Mouse (Mus musculus): ENCODE results near the gene Xrcc3. TPM values are rescaled to one million over a fixed set of nuclear protein-coding genes. Genes with fewer than 3 reads are reported as not detected.

Gene Xrcc3
- polyA plus RNA-seq, 2 experiments from 2014 or later = 3.8 to 4.7 TPM

DNA sequence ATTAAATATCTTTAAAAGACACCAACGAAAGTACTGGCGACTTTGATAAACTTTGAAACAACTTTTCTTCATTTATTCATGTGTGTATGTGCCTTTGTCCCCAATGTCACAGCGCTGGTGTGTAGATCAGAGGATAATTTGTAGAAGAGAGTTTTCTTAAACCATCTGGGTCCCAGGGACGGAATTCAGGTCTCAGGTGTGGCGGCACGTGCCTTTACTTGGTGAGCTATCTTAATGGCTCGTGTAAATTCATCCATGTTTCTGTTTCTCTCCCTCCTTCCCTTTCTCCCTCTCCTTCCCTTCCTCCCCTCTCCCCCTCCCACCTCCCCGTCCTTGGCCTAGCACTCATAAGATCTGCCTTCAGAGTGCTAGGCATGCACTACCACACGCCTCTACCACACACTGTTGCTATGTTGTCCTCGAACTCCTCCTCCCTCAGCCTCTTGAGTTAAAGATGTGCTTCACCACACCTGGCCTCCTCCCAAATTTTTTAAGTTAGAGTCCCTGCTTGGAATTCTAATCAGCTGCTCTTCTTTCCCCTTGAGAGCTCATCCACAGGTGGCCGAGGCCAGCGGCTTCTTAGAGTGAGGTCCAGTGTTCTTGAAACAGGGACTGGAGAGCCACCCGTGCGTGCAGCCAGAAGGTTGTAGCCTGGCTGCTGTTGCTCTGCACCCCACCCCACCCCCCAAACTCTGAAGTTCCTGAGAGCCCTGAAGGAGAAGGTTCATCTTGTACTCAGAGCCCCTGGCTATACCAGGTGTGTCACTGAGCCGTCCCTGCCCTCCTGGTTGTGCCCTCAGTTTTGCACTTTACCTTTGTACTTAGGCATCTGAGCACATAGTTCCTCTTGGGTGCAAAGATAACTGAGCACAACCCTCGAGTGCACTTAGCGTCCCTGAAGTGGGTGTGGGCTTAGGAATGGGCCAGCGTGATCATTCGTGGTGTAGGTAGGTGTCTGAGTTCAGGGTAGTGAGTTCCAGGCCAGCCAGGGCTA lies 1.4 kb upstream of the Xrcc3 start:
- ATAC-seq = no peak

DNA sequence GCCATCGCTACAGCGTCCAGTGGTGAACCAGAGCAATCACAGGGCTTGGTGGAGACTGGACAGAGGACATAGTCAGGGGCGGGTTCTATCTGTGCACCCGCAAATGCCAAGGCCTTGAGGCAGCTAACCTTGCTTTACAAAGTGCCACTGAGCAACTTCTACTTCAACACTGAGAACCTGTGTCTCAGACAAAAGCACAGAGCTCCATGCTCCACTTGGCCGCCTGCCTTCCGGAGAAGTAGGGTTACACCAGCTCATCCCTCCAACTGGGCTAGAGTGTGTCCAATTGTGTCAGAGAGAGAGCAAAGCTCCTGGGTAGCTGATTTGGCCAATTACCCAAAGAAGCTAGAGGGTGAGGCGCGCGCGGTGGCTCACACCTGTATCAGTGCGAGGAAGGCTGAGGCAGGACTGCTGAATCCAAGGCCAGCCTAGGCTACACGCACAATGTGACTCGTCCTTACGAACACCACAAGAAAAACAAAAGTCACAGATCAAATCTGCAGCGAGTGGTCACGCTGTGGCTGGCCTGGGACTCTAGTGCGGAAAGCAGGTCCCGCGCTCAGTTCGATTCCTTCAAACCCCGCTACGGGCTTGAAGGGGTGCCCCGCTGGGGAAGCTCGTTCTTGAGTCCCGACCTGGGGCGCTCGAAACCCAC lies 435 bp downstream of the Xrcc3 start:
- peak; percentile 11 for ATAC-seq

DNA sequence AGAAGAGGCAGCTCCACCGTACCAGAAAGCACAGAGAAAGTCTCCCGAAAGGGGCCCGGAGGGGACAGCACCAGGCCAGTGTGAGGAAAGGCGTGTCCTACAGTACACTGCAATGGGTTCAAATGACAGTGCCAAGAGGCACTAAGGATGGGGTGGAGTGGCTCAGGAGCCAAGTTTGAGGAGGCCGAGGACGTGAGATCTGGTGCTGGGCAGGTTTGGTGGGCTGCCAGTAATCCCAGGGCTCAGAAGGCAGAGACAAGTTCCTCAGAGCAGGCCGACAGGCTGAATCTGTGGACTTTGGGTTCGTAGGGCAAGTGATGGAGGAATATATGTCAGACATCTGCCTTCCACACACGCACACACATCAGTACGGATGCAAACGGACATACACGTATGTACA lies 1.1 kb downstream of the Xrcc3 start:
- ATAC-seq = no peak

DNA sequence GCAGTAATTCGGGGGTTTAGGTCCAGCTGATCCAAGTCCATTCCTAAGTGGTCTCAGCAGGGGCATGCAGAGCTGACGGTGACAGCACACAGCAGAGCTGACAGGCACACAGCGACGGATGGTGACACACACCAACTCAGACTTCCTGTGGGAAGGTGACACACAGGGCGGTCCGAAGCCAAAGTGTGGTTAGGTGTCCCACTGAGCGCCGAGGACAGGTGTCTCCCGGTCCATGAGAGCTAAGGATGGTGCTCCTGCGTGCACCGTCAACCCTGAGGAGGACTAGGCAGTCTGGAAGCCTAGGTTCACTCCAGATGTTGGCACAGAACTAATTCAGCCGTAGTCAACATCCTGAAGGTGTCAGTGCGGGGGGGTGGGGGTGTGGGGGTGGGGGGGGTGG lies 1.6 kb downstream of the Xrcc3 start:
- ATAC-seq = no peak

DNA sequence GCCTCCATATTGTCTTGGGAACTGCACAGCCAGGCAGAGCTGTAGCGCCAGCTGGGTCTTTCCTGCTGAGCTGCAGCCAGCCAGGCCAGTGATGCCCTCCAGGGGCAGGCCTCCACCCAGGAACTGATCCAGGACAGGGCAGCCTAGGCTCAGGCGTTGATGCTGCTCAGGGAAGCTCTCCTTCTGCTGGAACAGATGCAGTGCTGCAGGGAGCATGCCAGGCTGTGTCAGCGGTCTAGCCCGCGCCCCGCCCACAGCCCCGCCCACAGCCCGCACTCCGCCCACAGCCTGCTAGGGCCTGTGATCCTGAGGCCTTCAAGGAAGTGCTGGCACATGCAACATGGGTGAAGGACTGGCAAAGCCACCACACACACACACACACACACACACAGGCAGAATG lies 3.9 kb downstream of the Xrcc3 start:
- ATAC-seq = no peak

DNA sequence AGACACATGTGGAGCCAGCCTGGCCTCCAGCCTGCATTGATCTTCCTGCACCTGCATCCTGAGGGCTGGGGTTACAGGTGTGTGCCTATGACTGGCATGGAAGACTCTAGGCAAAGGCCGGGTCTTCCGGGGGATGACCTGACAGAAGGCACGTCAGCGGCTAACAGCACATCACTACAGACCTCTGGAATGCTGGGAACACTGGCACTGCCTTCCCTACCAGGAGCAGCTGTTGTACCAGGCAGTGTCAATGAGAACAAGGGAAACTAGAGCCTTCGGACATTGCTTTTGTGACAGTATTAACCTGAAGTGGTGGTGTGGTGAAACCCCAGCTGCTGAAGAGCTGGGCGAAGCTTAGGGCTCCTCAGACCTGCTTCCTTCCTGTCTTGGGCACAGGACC lies 4.9 kb downstream of the Xrcc3 start:
- ATAC-seq = no peak

DNA sequence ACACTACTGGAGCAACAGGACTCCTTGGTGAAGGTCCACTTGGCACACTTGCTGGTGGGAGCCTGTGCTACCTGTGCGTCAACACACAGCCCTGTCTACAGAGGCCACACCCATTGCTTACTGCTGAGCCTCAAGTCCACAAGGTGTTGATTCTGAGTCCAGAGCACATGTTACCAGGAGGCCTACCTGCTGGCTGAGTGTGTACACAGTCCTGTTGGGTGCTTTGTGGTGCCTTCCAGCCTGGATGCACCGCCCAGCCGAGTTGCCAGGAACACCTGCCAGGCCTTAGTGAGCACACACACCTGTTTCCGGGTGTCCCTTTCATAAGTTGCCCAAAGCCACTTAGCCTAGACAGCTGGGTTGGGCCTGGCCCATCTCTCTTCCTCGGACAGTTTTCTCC lies 10.1 kb downstream of the Xrcc3 start:
- no peak for ATAC-seq

DNA sequence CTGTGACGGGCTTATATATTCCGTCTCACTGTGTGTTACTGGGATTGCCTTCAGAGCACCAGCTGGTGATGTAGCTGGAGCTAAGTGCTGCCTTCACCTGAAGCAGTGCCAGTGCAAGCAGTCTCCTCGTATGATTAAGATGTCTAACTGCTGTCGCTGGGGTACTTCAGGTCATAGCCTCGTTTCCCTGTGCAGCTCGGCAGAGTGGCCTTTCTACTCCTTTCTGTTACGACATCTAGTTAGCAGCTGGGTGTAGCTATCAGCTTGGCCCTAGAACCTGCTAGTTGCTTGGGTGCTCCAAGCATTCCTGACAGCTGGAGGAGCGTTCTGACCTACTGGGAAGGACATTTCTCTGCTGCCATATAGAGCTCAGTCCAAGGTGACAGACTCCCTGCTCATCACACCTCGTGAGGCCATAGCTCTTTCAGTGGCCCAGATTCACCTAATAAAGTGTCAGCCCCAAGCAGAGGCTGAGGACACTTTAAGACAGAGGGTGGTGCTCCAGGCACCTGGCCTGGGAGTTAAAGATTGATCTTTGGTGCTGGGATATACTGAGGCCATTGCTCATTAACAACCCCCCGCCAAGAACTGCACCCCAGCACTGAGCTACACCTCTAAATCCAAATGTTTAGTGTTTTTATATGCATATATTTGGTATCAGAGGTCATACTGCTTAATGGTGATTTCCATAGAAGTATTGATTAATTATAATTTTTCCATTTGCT lies 13.1 kb downstream of the Xrcc3 start:
- ATAC-seq = no peak

DNA sequence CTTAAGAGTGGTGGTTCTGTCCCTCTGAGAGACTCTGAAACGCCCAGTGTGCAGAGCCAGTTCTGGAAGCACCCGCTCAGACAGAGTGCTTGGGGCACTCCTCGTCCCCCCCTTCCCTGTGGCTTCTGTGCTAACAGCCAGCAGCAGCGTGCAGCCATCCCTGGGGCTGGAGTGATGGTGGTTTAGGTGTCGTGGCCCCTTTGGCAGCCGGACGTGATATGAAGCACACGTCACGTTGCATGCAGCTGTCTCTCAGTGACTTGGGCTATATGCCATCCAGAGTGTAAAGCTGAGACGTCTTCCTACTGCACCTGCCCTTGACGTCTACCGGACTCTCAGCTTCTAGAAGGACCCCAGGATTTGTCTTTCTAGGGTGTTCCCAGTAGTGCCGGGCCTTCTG lies 15.2 kb downstream of the Xrcc3 start:
- ATAC-seq = no peak

DNA sequence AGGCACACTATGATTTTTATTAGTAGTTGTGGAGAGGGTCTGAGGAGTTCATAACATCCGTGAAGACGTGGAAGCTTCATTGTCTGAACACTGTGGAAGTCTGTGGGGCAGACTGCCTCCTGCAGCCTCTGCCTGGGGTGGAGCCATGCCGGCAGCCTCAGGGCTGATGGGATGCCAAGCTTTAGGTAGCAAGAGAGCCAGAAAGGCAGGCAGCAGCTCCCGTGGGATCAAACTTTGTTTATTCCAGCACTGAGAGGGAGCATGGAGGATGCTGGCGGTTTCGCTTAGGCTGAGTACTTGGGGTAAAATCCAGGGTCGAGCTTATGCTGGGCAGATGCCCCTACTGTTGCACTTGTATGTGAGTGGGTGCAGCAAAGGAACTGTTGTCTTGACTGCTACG lies 16.4 kb downstream of the Xrcc3 start:
- ATAC-seq = no peak

DNA sequence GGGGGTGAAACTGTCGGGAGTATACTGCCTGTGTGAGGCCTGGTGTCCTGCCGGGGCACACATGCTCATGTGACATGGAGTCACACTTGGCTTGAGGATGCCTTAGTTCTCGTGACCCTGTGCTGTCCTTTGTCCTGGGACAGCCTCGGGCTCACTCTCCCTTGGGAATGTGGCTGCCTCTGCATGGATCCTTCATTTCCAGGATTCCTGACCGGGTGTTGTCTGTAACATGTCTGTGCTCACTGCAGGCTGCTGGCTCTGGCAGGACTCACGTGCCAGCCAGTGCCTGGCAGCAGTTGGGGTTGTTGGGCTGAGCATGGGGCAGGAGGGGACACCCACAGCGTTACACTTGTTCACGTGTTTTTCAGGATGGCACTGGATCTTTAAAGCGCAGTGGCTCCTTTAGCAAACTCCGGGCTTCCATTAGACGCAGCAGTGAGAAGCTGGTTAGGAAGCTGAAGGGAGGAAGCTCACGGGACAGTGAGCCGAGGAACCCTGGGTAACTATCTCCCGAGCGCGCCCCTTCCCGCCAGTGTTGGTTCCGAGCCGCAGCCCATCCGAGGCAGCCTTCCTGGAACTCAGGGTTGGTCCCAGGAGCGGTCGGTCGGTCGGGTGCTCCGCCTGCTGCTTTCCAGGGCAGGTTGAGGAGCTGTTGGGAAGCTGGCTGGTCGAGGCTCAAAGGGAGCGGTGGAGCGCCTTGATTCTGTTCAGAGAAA lies 18.3 kb downstream of the Xrcc3 start:
- no peak for ATAC-seq

DNA sequence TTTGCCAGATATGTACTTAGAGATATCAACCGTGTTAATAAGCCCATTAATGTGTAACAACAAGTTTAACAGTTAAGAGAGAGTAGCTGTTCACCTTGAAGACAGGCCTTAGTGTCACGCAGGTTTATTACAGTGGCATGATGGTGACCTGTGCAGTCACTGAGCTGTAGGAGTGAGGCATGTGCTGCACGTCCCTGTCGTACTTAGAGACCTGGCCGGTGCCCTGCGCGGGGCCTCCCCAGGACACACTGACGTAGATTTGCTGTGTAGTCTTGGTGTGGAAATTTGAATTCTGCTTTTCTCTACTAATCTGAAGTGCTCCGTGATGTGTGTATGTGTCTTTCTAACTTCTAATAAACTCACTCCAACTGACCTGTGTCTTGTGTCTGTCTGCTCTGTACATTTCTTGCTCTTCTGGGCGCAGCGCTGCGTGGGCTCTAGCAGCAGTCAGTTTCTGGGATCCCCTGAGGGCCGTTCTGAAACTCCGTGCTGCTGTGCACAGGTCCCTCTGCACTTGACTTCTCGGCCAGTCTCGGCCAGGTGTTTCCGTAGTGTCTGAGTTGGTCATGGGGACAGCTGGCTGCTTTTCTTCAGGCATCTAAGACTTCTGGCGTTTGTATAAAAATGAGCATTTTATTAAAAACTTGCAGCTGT lies 19.0 kb downstream of the Xrcc3 start:
- no peak for ATAC-seq

DNA sequence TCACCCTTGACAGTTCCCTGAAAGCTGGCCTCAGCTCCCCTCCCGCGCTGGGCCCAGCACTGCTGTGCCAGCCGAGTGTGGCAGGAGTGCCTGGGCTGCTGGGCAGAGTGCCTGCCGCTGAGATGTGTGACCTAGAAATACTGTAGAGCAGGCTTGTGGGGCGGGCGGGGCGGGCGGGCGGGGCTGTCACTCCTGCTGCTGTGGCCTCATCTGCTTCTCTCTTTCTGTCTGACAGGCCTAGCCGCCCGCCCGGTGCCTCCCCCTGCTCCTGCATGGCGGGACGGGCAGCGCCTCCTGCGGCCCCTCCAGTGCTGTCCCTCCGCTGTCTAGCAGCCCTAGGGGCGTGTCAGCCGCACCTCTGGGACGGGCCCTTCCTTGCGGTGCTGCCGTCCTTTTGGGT lies 19.6 kb downstream of the Xrcc3 start:
- no peak for ATAC-seq

DNA sequence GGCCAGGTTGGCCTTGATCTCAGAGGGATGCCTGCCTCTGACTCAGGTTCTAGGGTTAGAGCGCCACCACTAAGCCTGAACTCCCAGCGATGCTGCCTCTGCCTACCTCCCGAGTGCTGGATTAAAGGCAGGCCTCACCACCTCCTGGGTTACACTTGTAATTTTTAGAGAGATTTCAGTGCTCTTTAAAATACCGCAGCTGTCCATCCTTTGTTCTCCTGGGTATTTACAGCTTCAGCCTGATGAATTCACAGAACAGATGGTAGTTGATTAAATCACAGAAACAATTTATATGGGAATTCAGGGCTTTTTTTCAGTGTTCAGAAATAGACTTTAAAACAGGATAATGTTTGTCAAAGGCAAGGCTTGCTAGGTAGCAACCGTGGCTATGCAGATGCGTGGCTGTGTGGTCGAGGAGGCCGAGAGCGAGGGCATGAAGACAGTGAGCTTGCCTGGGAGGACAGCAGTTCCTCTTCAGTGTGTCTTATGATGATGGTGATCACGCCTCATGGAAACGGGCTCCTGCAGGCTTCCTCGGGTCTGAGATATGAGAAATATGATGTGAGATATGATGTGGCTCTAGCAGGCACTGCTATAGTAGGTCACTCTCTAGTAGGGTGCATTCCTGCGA lies 22.1 kb downstream of the Xrcc3 start:
- no peak for ATAC-seq

DNA sequence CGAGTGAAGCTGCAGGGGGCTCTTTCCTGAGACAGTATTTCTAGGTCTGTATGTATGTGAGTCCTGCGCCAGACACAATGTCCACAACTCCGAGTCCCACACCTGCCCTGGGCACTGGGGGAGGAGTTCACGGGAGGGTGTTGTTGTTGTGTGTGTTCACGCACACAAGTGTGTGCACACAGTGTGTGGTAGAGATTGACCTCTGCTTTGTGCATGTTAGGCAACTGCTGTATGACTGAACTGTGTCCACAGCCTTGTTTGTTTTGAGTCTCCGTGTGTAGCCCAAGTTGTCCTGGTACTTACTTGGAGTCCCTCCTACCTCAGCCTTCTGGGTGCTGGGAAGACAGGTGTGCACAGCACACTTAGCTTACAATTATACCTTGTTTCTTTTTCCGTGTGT lies 23.0 kb downstream of the Xrcc3 start:
- ATAC-seq = no peak

DNA sequence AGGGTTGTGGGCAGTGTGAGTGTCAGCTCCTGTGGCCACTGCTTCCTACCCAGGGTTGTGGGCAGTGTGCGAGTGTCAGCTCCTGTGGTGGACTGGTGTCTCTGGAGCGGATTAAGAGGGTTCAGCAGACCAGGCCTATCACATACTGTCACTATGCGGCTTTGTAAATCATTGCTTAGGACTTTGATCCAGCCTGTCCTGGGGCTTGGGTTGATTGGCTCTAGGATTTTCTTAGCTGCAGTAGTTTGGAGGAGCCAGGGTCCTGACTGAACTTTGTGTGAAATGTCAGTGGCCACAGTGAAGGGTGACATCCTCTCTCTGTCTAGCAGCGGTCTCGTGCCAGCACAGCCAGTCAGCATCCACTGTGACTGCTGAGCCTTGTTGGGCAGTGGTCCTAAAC lies 23.6 kb downstream of the Xrcc3 start:
- ATAC-seq = no peak

DNA sequence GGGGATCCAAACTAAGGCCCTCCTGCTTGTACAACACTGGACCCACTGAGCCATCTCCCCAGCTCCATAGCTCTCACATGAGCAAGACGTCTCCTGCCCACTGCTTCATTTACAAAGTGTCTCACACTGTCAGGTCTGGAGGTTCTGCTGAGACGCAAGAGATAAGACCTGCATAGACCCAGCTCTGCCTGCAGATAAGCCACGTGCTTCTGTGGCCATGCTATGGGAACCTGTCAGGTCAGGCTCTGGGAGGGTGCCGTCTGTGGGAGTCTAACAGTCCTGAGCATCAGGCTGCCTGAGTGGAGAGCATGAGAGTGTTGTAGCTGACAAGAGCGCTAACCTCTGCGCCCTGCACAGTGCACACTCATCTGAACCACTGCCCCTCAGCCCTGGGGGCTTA lies 26.7 kb downstream of the Xrcc3 start:
- ATAC-seq = no peak

DNA sequence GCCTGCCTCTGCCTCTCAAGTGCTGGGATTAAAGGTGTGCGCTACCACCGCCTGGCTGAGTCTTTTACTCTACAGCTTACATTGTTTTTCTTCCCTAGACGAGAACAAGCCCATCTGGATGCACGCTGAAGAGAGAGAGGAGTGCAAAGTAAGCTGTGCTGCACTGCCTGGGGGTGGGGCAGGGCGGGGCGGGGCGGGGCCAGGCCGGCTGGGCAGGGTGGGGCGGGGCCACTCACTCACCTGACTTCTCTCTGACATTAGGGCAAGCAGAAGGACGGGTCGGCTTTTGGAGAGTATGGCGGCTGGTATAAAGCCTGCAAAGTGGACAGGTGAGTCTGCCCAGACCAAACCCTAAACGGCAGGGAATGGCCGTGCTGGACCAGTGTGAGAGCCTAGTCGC lies 28.5 kb downstream of the Xrcc3 start:
- no peak for ATAC-seq

DNA sequence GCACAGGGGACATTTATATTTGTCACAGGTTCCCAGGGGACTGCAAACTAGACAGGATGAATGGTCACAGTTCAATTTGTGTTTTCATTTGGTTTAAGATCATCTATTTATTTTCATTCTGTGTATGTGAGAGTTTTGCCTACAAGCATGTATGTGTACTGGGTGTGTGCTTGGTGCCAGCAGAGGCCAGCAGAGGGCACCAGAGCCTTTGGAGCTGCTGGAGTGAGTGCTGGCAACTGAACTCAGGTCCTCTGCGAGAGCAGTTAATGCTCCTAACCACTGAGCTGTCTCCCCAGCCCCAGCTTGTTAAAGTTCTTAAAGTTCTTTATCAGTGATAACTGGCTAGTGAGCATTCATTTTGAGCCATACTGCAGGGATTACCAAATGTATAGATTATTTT lies 34.1 kb downstream of the Xrcc3 start:
- ATAC-seq = no peak

DNA sequence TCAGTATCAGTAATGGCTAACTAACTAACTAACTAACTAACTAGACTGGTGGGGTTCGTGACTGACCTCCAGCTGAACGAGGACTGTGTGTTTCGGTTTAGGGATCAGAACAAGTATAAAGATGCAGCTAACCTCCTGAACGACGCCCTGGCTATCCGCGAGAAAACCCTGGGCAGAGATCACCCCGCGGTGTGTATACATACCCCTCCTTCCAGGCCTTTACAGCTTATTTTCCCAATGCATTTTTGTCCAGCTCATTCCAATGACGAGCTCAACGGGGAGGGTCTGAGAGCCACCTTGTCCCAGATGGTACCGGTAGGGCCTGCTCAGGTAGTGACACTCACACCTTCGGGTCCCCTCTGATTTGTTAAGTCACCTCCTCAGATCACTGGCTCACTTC lies 35.8 kb downstream of the Xrcc3 start:
- ATAC-seq = no peak

DNA sequence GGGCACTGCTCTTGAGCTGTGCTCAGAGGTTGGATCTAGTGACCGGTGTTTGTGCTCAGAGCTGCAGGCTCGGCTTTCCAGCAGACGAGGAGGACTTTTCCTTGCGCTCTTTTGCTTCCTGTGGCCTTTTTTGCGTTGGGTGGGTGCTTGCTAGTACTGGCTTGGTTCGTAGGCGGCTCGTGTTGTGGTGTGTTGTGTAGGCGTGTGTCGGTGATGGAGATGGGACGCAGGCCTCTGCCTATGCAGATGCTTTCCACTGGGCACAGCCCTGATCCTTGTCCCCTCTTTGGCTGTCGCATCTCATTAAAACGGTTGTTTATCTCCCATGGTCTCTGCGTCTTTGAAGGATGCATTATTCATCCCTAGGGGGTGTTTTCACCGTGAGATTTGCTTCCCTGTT lies 38.8 kb downstream of the Xrcc3 start:
- ATAC-seq = no peak

DNA sequence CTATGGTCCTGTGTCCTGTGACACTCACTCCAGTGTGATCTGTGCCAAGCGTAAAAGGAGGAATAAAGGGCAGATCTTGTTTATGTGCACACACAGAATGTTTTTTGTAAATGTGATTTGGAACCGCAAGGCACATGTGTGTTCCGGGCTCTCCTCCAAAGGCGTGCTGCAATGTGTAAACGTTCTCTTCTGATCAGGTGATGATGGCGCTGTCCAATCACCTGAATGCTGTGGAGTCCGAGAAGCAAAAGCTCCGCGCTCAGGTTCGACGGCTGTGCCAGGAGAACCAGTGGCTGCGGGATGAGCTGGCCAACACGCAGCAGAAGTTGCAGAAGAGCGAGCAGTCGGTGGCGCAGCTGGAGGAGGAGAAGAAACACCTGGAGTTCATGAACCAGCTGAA lies 39.5 kb downstream of the Xrcc3 start:
- ATAC-seq = no peak
